Mouse (Mus musculus): ENCODE results near the gene Vps16.

Vps16 gene

GRCm38 (mm10) chr2:130439840-130440480 lies 15.8 kb downstream of the Vps16 start:
- Histone ChIP-seq H3K36me3 (ENCODE audit: control insufficient read depth, insufficient read depth, low read length, poor library complexity, severe bottlenecking) (peaks cover 9% of the 10 kb centered on the region), H3K27me3 (ENCODE audit: control insufficient read depth, insufficient read depth, low read length, poor library complexity, severe bottlenecking) (no peaks in the 10 kb centered on the region)
- no peak for DNase-seq (ENCODE audit: low read depth, low spot score)

GRCm38 (mm10) chr2:130442162-130442561 lies 18.0 kb downstream of the Vps16 start:
- no peaks in the 10 kb centered on the region for H3K27me3 ChIP-seq (ENCODE audit: control insufficient read depth, insufficient read depth, low read length, poor library complexity, severe bottlenecking)
- no peak for DNase-seq (ENCODE audit: low read depth, low spot score)
- H3K36me3 ChIP-seq (ENCODE audit: control insufficient read depth, insufficient read depth, low read length, poor library complexity, severe bottlenecking), result peaks cover 9% of the 10 kb centered on the region

GRCm38 (mm10) chr2:130448449-130448848 lies 24.3 kb downstream of the Vps16 start:
- DNase-seq (ENCODE audit: low read depth, low spot score), result no peak
- Histone ChIP-seq H3K36me3 (ENCODE audit: control insufficient read depth, insufficient read depth, low read length, poor library complexity, severe bottlenecking) (no peaks in the 10 kb centered on the region; the same call in 1 of the 2 replicates), H3K27me3 (ENCODE audit: control insufficient read depth, insufficient read depth, low read length, poor library complexity, severe bottlenecking) (no peaks in the 10 kb centered on the region)

GRCm38 (mm10) chr2:130449021-130449793 lies 25.1 kb downstream of the Vps16 start:
- peak; percentile 46 for DNase-seq (ENCODE audit: low read depth, low spot score)
- Histone ChIP-seq H3K36me3 (ENCODE audit: control insufficient read depth, insufficient read depth, low read length, poor library complexity, severe bottlenecking) (no peaks in the 10 kb centered on the region; the same call in 1 of the 2 replicates), H3K27me3 (ENCODE audit: control insufficient read depth, insufficient read depth, low read length, poor library complexity, severe bottlenecking) (no peaks in the 10 kb centered on the region)

GRCm38 (mm10) chr2:130449794-130450433 lies 25.8 kb downstream of the Vps16 start, which contains the start of gene Ptpra:
Gene Ptpra (plus strand): TSS chr2:130450278.
- no peaks in the 10 kb centered on the region; the same call in 1 of the 2 replicates for H3K36me3 ChIP-seq (ENCODE audit: control insufficient read depth, insufficient read depth, low read length, poor library complexity, severe bottlenecking)
- DNase-seq (ENCODE audit: low read depth, low spot score), result peak; percentile 87

GRCm38 (mm10) chr2:130450434-130450796 lies 26.3 kb downstream of the Vps16 start:
- Histone ChIP-seq H3K27me3 (ENCODE audit: control insufficient read depth, insufficient read depth, low read length, poor library complexity, severe bottlenecking) (no peaks in the 10 kb centered on the region), H3K36me3 (ENCODE audit: control insufficient read depth, insufficient read depth, low read length, poor library complexity, severe bottlenecking) (no peaks in the 10 kb centered on the region; the same call in 1 of the 2 replicates)
- no peak for DNase-seq (ENCODE audit: low read depth, low spot score)

More at GRCm38 (mm10) chr2:130449794-130450433, 25.8 kb downstream of the Vps16 start, which contains the start of gene Ptpra:
- H3K27me3 ChIP-seq (ENCODE audit: control insufficient read depth, insufficient read depth, low read length, poor library complexity, severe bottlenecking), result no peaks in the 10 kb centered on the region

GRCm38 (mm10) chr2:130451086-130451726 lies 27.1 kb downstream of the Vps16 start:
- Histone ChIP-seq H3K27me3 (ENCODE audit: control insufficient read depth, insufficient read depth, low read length, poor library complexity, severe bottlenecking) (no peaks in the 10 kb centered on the region), H3K36me3 (ENCODE audit: control insufficient read depth, insufficient read depth, low read length, poor library complexity, severe bottlenecking) (no peaks in the 10 kb centered on the region; the same call in 1 of the 2 replicates)
- no peak for DNase-seq (ENCODE audit: low read depth, low spot score)

- H3K27me3 ChIP-seq (ENCODE audit: control insufficient read depth, insufficient read depth, low read length, poor library complexity, severe bottlenecking), result no peaks in the 10 kb centered on the region
- DNase-seq (ENCODE audit: low read depth, low spot score), result no peak
- no peaks in the 10 kb centered on the region; the same call in 1 of the 2 replicates for H3K36me3 ChIP-seq (ENCODE audit: control insufficient read depth, insufficient read depth, low read length, poor library complexity, severe bottlenecking)
Observed at GRCm38 (mm10) chr2:130451727-130452090, 27.6 kb downstream of the Vps16 start.

GRCm38 (mm10) chr2:130452266-130452665 lies 28.1 kb downstream of the Vps16 start:
- DNase-seq (ENCODE audit: low read depth, low spot score), result no peak
- no peaks in the 10 kb centered on the region; the same call in 1 of the 2 replicates for H3K36me3 ChIP-seq (ENCODE audit: control insufficient read depth, insufficient read depth, low read length, poor library complexity, severe bottlenecking)
- no peaks in the 10 kb centered on the region for H3K27me3 ChIP-seq (ENCODE audit: control insufficient read depth, insufficient read depth, low read length, poor library complexity, severe bottlenecking)

- DNase-seq (ENCODE audit: low read depth, low spot score), result no peak
- no peaks in the 10 kb centered on the region for H3K27me3 ChIP-seq (ENCODE audit: control insufficient read depth, insufficient read depth, low read length, poor library complexity, severe bottlenecking)
- H3K36me3 ChIP-seq (ENCODE audit: control insufficient read depth, insufficient read depth, low read length, poor library complexity, severe bottlenecking), result no peaks in the 10 kb centered on the region; the same call in 1 of the 2 replicates
Observed at GRCm38 (mm10) chr2:130453421-130453820, 29.3 kb downstream of the Vps16 start.

- DNase-seq (ENCODE audit: low read depth, low spot score), result no peak
Observed at GRCm38 (mm10) chr2:130454748-130455370, 30.7 kb downstream of the Vps16 start.

GRCm38 (mm10) chr2:130457871-130458270 lies 33.7 kb downstream of the Vps16 start:
- no peak for DNase-seq (ENCODE audit: low read depth, low spot score)
- no peaks in the 10 kb centered on the region; the same call in 1 of the 2 replicates for H3K36me3 ChIP-seq (ENCODE audit: control insufficient read depth, insufficient read depth, low read length, poor library complexity, severe bottlenecking)

More at GRCm38 (mm10) chr2:130454748-130455370, 30.7 kb downstream of the Vps16 start:
- H3K36me3 ChIP-seq (ENCODE audit: control insufficient read depth, insufficient read depth, low read length, poor library complexity, severe bottlenecking), result no peaks in the 10 kb centered on the region; the same call in 1 of the 2 replicates
- H3K27me3 ChIP-seq (ENCODE audit: control insufficient read depth, insufficient read depth, low read length, poor library complexity, severe bottlenecking), result no peaks in the 10 kb centered on the region

GRCm38 (mm10) chr2:130459576-130459975 lies 35.4 kb downstream of the Vps16 start:
- no peak for DNase-seq (ENCODE audit: low read depth, low spot score)
- Histone ChIP-seq H3K36me3 (ENCODE audit: control insufficient read depth, insufficient read depth, low read length, poor library complexity, severe bottlenecking) (no peaks in the 10 kb centered on the region), H3K27me3 (ENCODE audit: control insufficient read depth, insufficient read depth, low read length, poor library complexity, severe bottlenecking) (no peaks in the 10 kb centered on the region)

More at GRCm38 (mm10) chr2:130457871-130458270, 33.7 kb downstream of the Vps16 start:
- no peaks in the 10 kb centered on the region for H3K27me3 ChIP-seq (ENCODE audit: control insufficient read depth, insufficient read depth, low read length, poor library complexity, severe bottlenecking)
